Comparison of ENCODE assay signal across 33 mouse cellular contexts in genomic region chr10:69163216-69163615, GRCm38 (mm10). TPM values are rescaled to one million over a fixed set of nuclear protein-coding genes. Genes with fewer than 3 reads are reported as not detected.
"Had no signal": no experiment of that assay in that cellular context is flagged by ENCODE, and none has a peak within 500 bp of the region (broad histone marks: within the 10 kb centered on the region; RNA-seq: fewer than 3 reads in every experiment).

No protein-coding gene starts in this region.

- H3K27ac ChIP-seq: limb, embryonic 10.5 days; limb, embryonic 12.5 days; limb, embryonic 13.5 days; limb, embryonic 15.5 days; liver, embryonic 12.5 days; liver, embryonic 13.5 days; liver, embryonic 14.5 days; liver, embryonic 15.5 days; lung, embryonic 15.5 days; macrophage; midbrain, embryonic 10.5 days; midbrain, embryonic 12.5 days; midbrain, embryonic 13.5 days; midbrain, embryonic 15.5 days; neural tube, embryonic 12.5 days; neural tube, embryonic 13.5 days had no signal

- H3K4me3 ChIP-seq: limb, embryonic 10.5 days; limb, embryonic 12.5 days; limb, embryonic 13.5 days; limb, embryonic 15.5 days; liver, embryonic 12.5 days; liver, embryonic 13.5 days; liver, embryonic 15.5 days; lung, embryonic 15.5 days; megakaryocyte, embryonic 14.5 days; midbrain, embryonic 10.5 days; midbrain, embryonic 12.5 days; midbrain, embryonic 13.5 days; midbrain, embryonic 15.5 days; myocyte; neural tube, embryonic 12.5 days; neural tube, embryonic 13.5 days had no signal

- ATAC-seq: liver, embryonic 12.5 days; lung, postnatal 0 days; midbrain, embryonic 13.5 days; midbrain, embryonic 15.5 days; midbrain, embryonic 16.5 days had no signal

- H3K9ac ChIP-seq: limb, embryonic 12.5 days; limb, embryonic 13.5 days; limb, embryonic 15.5 days; liver, embryonic 12.5 days; liver, embryonic 13.5 days; liver, embryonic 14.5 days; liver, embryonic 15.5 days; lung, embryonic 14.5 days; lung, embryonic 15.5 days; midbrain, embryonic 12.5 days; midbrain, embryonic 13.5 days; midbrain, embryonic 15.5 days; neural tube, embryonic 12.5 days; neural tube, embryonic 13.5 days had no signal

- H3K27me3 ChIP-seq: limb, embryonic 12.5 days; limb, embryonic 13.5 days; limb, embryonic 15.5 days; liver, embryonic 12.5 days; liver, embryonic 13.5 days; liver, embryonic 15.5 days; lung, embryonic 15.5 days; midbrain, embryonic 12.5 days; midbrain, embryonic 13.5 days; midbrain, embryonic 15.5 days; neural tube, embryonic 12.5 days; neural tube, embryonic 13.5 days had no signal

- H3K4me1 ChIP-seq: limb, embryonic 10.5 days; limb, embryonic 12.5 days; limb, embryonic 15.5 days; liver, embryonic 12.5 days; liver, embryonic 13.5 days; megakaryocyte, embryonic 14.5 days; midbrain, embryonic 10.5 days; midbrain, embryonic 12.5 days; midbrain, embryonic 13.5 days; midbrain, embryonic 15.5 days; neural tube, embryonic 12.5 days had no signal

- H3K9me3 ChIP-seq: limb, embryonic 10.5 days; limb, embryonic 12.5 days; limb, embryonic 15.5 days; liver, embryonic 12.5 days; liver, embryonic 13.5 days; liver, embryonic 15.5 days; lung, embryonic 15.5 days; megakaryocyte, embryonic 14.5 days; midbrain, embryonic 10.5 days; midbrain, embryonic 12.5 days; midbrain, embryonic 13.5 days; midbrain, embryonic 15.5 days; neural tube, embryonic 13.5 days had no signal

- DNase-seq: left cerebral cortex, postnatal 4 days; liver; liver, embryonic 13.5 days; lung, adult 18-20 months; lung, adult 2 months; lung, embryonic 14.5 days; lung, postnatal 10 days; lung, postnatal 14 days; lung, postnatal 36 days; lung, postnatal 4 days; midbrain, embryonic 14.5 days had no signal

- H3K36me3 ChIP-seq: limb, embryonic 10.5 days; limb, embryonic 12.5 days; limb, embryonic 13.5 days; limb, embryonic 15.5 days; liver, embryonic 12.5 days; liver, embryonic 13.5 days; liver, embryonic 15.5 days; lung, embryonic 15.5 days; midbrain, embryonic 10.5 days; midbrain, embryonic 12.5 days; midbrain, embryonic 13.5 days; midbrain, embryonic 15.5 days; neural tube, embryonic 12.5 days; neural tube, embryonic 13.5 days had no signal

- H3K4me2 ChIP-seq: limb, embryonic 12.5 days; limb, embryonic 13.5 days; limb, embryonic 15.5 days; liver, embryonic 11.5 days; liver, embryonic 12.5 days; liver, embryonic 13.5 days; liver, embryonic 15.5 days; lung, embryonic 14.5 days; lung, embryonic 15.5 days; midbrain, embryonic 11.5 days; midbrain, embryonic 12.5 days; midbrain, embryonic 13.5 days; midbrain, embryonic 15.5 days; neural tube, embryonic 12.5 days; neural tube, embryonic 13.5 days had no signal

RNA-seq across cellular contexts. Expression of gene A930033H14Rik, which starts 49.7 kb away (rescaled TPM):
- total RNA-seq: monocyte, adult 5-6 weeks had no signal
